Mouse (Mus musculus) bone marrow macrophage, adult 2 months (primary cell): ENCODE data around the gene Mtif2.

Experiments used
- CTCF ChIP-seq: IDR thresholded peaks from 2 replicates; pipeline ENCODE4 v1.5.1; 2012; ENCODE audit warnings: low read depth, mild to moderate bottlenecking, low read length, moderate library complexity
- POLR2A ChIP-seq: IDR thresholded peaks from 2 replicates; pipeline ENCODE4 v1.6.1; 2012; ENCODE audit warnings: mild to moderate bottlenecking, low read depth, low read length, borderline replicate concordance

DNA sequence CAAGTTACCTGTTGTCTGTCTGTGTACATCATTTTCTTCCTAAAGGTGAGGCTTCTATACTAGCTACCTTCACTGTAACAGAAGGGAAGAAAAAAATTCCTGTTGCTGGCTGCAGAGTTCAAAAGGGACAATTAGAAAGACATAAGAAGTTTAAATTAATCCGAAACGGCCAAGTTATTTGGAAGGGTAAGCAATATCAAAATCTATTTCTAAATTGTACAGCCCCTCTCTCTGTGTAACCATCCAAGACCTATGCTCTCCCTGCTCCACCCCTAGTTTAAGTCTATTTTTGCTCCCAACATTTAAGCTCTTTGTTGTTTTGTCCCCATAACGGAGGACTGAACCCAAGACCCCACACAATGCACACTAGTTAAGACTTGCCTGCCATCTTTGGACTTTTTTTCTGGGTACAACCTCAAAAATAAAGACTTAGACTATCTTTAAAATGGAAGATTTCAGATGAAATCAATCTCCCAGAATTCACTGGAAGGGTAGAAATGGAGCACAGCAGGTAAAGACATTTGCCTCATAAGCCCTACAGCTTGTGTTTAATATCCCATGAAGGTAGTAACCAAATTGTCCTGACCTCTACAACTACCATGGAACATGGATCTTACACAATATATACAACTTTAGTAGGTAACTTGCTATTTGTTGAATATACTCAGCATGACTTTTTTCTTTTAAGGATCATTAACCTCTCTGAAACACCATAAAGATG, 18.2 kb downstream of the Mtif2 start:
- TF ChIP-seq CTCF (no peak), POLR2A (no peak)
